Mouse (Mus musculus) spleen, embryonic (tissue): ENCODE results near the gene Ppp1r21.

Experiments
- CTCF ChIA-PET: fragments of 350-600 bp; sonication (Branson Sonifier 250); formaldehyde crosslinking; loops from one replicate; lab custom pipeline; 2022; lab: Charles Lee

Gene Ppp1r21

GRCm38 (mm10) chr17:88516477-88516876 is 13.4 kb upstream of the Ppp1r21 start:
- CTCF ChIA-PET: no interaction called here

- CTCF ChIA-PET: no interaction called here
Measured at GRCm38 (mm10) chr17:88527781-88528180, 2.1 kb upstream of the Ppp1r21 start.

GRCm38 (mm10) chr17:88530236-88530619 is 310 bp downstream of the Ppp1r21 start:
- CTCF ChIA-PET: interaction anchor here (0.6 to 1.1 kb wide), 3 partner anchors 8 to 94 kb away, joined by 5 to 9 read pairs (median 5); no protein-coding TSS in a partner anchor

GRCm38 (mm10) chr17:88530667-88531066 is 749 bp downstream of the Ppp1r21 start:
- CTCF ChIA-PET: interaction anchor here (1.1 kb wide), 1 partner anchor 8 kb away, joined by 9 read pairs; no protein-coding TSS in a partner anchor

GRCm38 (mm10) chr17:88531176-88531575 is 1.3 kb downstream of the Ppp1r21 start:
- CTCF ChIA-PET: no interaction called here

- CTCF ChIA-PET: interaction anchor here (0.5 to 1.0 kb wide), 2 partner anchors 8 to 96 kb away, joined by 3 to 9 read pairs; partner anchors contain the start of gene Ppp1r21
Measured at GRCm38 (mm10) chr17:88537842-88538430, 8.0 kb downstream of the Ppp1r21 start.

GRCm38 (mm10) chr17:88542771-88543416 is 13.0 kb downstream of the Ppp1r21 start:
- CTCF ChIA-PET: interaction anchor here (0.5 kb wide), 1 partner anchor 63 kb away, joined by 3 read pairs; no protein-coding TSS in a partner anchor

- CTCF ChIA-PET: interaction anchor here (0.5 kb wide), 1 partner anchor 63 kb away, joined by 3 read pairs; no protein-coding TSS in a partner anchor
Measured at GRCm38 (mm10) chr17:88543417-88543782, 13.5 kb downstream of the Ppp1r21 start.

GRCm38 (mm10) chr17:88545217-88545784 is 15.4 kb downstream of the Ppp1r21 start:
- CTCF ChIA-PET: interaction anchor here (0.5 kb wide), 1 partner anchor 13 kb away, joined by 8 read pairs; no protein-coding TSS in a partner anchor

- CTCF ChIA-PET: no interaction called here
Measured at GRCm38 (mm10) chr17:88546745-88547144, 16.8 kb downstream of the Ppp1r21 start.

- CTCF ChIA-PET: no interaction called here
Measured at GRCm38 (mm10) chr17:88549411-88550191, 19.7 kb downstream of the Ppp1r21 start.

- CTCF ChIA-PET: no interaction called here
Measured at GRCm38 (mm10) chr17:88550351-88550750, 20.4 kb downstream of the Ppp1r21 start.

GRCm38 (mm10) chr17:88550981-88551940 is 21.3 kb downstream of the Ppp1r21 start:
- CTCF ChIA-PET: no interaction called here

- CTCF ChIA-PET: no interaction called here
Measured at GRCm38 (mm10) chr17:88552556-88552955, 22.6 kb downstream of the Ppp1r21 start.

- CTCF ChIA-PET: no interaction called here
Measured at GRCm38 (mm10) chr17:88553001-88553449, 23.1 kb downstream of the Ppp1r21 start.

GRCm38 (mm10) chr17:88553473-88554087 is 23.7 kb downstream of the Ppp1r21 start:
- CTCF ChIA-PET: no interaction called here

GRCm38 (mm10) chr17:88556176-88556575 is 26.3 kb downstream of the Ppp1r21 start:
- CTCF ChIA-PET: interaction anchor here (0.5 kb wide), 1 partner anchor 25 kb away, joined by 4 read pairs; no protein-coding TSS in a partner anchor

- CTCF ChIA-PET: no interaction called here
Measured at GRCm38 (mm10) chr17:88556688-88557087, 26.8 kb downstream of the Ppp1r21 start.

- CTCF ChIA-PET: no interaction called here
Measured at GRCm38 (mm10) chr17:88558168-88558842, 28.4 kb downstream of the Ppp1r21 start.
